Mouse (Mus musculus) limb, embryonic 11.5 days (tissue): ENCODE data around the gene St8sia1. TPM values are rescaled to one million over a fixed set of nuclear protein-coding genes. Genes with fewer than 3 reads are reported as not detected.
A peak's percentile ranks its signal among the peaks of the same experiment; 100 is the strongest.

Experiments
- ATAC-seq: fragments of 200-750 bp; cut with Nextera tagmentation; 2 replicates; pipeline ENCODE4 v1.8.0; 2017; ENCODE audit warnings: low read depth; ENCODE audit not compliant: insufficient number of reproducible peaks, low FRiP score, low TSS enrichment
- DNase-seq: peaks from one replicate; pipeline ENCODE4 v3.0.0-alpha.2; 2015; ENCODE audit warnings: low spot score
- H3K27ac ChIP-seq: fragments of 300-500 bp; sonication (generic); replicated peaks from 2 replicates; pipeline ENCODE4 v1.5.1; 2014; ENCODE audit warnings: low read depth, mild to moderate bottlenecking, low read length
- H3K27me3 ChIP-seq: fragments of 300-500 bp; sonication (generic); 2 replicates; pipeline ENCODE4 v1.6.1; 2014; ENCODE audit warnings: mild to moderate bottlenecking, low read length, mixed read lengths; ENCODE audit not compliant: control insufficient read depth, insufficient read depth
- H3K36me3 ChIP-seq: fragments of 300-500 bp; sonication (generic); 2 replicates; pipeline ENCODE4 v1.6.1; 2014; ENCODE audit warnings: mild to moderate bottlenecking, low read length, moderate library complexity, mixed read lengths; ENCODE audit not compliant: control insufficient read depth, insufficient read depth
- H3K4me1 ChIP-seq: fragments of 300-500 bp; sonication (generic); 2 replicates; pipeline ENCODE4 v1.6.1; 2014; ENCODE audit warnings: low read length, mixed read lengths; ENCODE audit not compliant: control insufficient read depth, insufficient read depth
- H3K4me2 ChIP-seq: fragments of 300-500 bp; sonication (generic); 2 replicates; pipeline ENCODE4 v1.6.1; 2014; ENCODE audit warnings: low read depth, mild to moderate bottlenecking, moderate library complexity; ENCODE audit not compliant: severe bottlenecking
- H3K4me3 ChIP-seq: fragments of 300-500 bp; sonication (generic); 2 replicates; pipeline ENCODE4 v1.5.1; 2014; ENCODE audit warnings: low read depth, low read length
- H3K9ac ChIP-seq: fragments of 300-500 bp; sonication (generic); 2 replicates; pipeline ENCODE4 v1.6.1; 2014; ENCODE audit warnings: mild to moderate bottlenecking, low read length
- H3K9me3 ChIP-seq: fragments of 300-500 bp; sonication (generic); 2 replicates; pipeline ENCODE4 v1.6.1; 2016; ENCODE audit warnings: low read length; ENCODE audit not compliant: control insufficient read depth
- WGBS: fragments of 180-500 bp; shearing (Covaris S2); extraction: QIAGEN DNeasy Blood & Tissue Kit; methylation state at CpG from one replicate; pipeline ENCODE4 v1.1.7; 2014; 5-methylcytosine and 5-hydroxymethylcytosine counted together
- polyA plus RNA-seq: library from polyadenylated mRNA; unstranded; fragments of >200 nt; fragmentation: Nextera tagmentation; extraction: Ambion mirVana; gene quantifications from 2 replicates; pipeline ENCODE4 v1.2.1, GENCODE M21; 2014

Gene St8sia1
- polyA plus RNA-seq, 1 experiment from 2014 or later: 0.67 TPM

DNA sequence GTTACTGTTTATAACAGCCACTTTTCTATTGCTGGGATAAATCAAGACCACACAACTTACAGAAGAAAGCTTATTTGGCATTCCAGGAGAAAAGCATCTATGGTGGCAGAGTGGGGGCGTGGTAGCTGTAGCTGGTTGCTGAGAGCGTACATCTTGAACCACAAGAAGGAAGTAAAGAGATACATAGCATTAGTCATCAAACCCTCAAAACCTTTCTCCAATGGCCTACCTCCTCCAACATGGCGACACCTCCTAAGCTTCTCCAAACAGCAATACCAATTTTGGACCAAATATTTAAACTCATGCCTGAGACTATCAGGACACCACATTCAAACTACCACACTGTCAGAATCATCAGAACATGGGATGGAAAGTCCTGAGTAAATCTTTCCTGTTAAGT lies 102.0 kb downstream of the St8sia1 start:
- H3K27ac ChIP-seq: no peak overlapping the region
- H3K36me3 ChIP-seq: no peaks in the 10 kb centered on the region
- H3K9me3 ChIP-seq: no peaks in the 10 kb centered on the region
- no peak overlapping the region for H3K4me2 ChIP-seq
- ATAC-seq (no peak), DNase-seq (no peak)
- no peak overlapping the region for H3K9ac ChIP-seq
- no peaks in the 10 kb centered on the region for H3K4me1 ChIP-seq
- H3K27me3 ChIP-seq: no peaks in the 10 kb centered on the region
- 97% methylated on average over 3 of the region's 3 CpGs for WGBS
- H3K4me3 ChIP-seq: no peak overlapping the region

DNA sequence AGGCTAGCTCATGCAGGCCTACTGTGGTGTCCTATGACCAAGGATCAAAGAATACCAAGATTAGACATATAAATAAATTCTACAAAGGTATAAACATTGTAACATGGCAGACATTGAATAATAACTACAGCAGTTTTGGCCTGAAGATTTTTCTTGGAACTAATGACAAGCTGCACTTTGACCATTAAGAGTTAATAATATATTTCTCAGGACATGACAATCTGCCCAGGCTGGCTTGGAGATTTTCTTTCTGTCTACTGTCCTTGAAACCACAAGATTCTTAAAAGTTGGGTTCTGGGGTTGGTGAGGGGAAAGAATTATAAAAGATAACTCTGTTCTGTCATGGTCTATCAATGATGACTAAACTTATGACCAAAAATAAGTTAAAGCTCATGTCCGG lies 103.9 kb downstream of the St8sia1 start:
- Histone ChIP-seq H3K27me3 (no peaks in the 10 kb centered on the region), H3K4me1 (no peaks in the 10 kb centered on the region), H3K9me3 (no peaks in the 10 kb centered on the region), H3K27ac (no peak overlapping the region), H3K9ac (no peak overlapping the region), H3K4me3 (no peak overlapping the region), H3K4me2 (no peak overlapping the region), H3K36me3 (no peaks in the 10 kb centered on the region)
- ATAC-seq (no peak), DNase-seq (no peak)
- WGBS: 97% methylated on average over 1 of the region's 1 CpGs

DNA sequence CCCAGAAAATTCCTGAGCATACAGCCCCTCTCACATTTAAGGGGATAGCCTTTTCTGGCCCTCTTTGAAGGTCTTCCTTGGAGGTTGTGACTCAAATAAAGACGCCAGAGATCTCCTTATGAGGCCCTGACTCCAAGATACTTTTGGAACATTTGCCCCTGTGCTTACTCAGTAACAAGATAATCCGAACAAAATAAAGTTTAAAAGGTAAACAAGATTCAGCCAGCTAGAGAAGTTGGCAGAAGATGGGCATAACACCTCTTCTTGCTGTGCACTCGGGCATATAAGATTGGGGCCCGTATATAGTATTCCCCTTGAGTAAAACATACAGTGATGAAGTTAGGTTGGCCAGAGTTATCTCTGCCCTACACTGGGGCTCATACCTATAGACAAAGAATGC lies 104.3 kb downstream of the St8sia1 start:
- H3K27ac ChIP-seq: no peak overlapping the region
- H3K9ac ChIP-seq: no peak overlapping the region
- no peak for DNase-seq
- H3K4me2 ChIP-seq: no peak overlapping the region
- 84% methylated on average over 4 of the region's 4 CpGs for WGBS
- H3K27me3 ChIP-seq: no peaks in the 10 kb centered on the region
- no peak overlapping the region for H3K4me3 ChIP-seq
- H3K9me3 ChIP-seq: no peaks in the 10 kb centered on the region
- no peaks in the 10 kb centered on the region for H3K36me3 ChIP-seq
- no peaks in the 10 kb centered on the region for H3K4me1 ChIP-seq
- ATAC-seq: no peak

DNA sequence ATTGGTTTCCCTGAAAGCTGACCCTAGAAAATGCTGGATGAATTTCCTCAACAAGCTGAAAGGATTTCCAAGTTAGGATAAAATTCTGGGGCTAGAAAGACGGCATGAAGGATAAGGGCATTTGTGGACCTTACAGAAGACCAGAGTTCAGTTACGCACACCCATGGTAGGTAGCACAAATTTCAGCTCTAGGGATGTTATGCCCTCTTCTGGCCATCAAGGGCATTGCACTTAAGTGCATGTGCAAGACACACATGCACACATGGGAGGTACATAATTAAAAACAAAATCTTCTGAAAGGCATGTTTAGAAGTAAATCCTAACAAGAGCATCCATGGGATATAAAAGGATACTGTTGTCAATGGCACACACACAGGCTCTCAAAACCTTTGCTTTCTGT lies 105.3 kb downstream of the St8sia1 start:
- peak; percentile 35 for DNase-seq
- Histone ChIP-seq H3K9ac (no peak overlapping the region), H3K27me3 (no peaks in the 10 kb centered on the region), H3K27ac (no peak overlapping the region), H3K4me1 (no peaks in the 10 kb centered on the region), H3K9me3 (no peaks in the 10 kb centered on the region), H3K4me2 (no peak overlapping the region), H3K4me3 (no peak overlapping the region), H3K36me3 (no peaks in the 10 kb centered on the region)
- ATAC-seq: no peak
- 89% methylated on average over 2 of the region's 2 CpGs for WGBS

DNA sequence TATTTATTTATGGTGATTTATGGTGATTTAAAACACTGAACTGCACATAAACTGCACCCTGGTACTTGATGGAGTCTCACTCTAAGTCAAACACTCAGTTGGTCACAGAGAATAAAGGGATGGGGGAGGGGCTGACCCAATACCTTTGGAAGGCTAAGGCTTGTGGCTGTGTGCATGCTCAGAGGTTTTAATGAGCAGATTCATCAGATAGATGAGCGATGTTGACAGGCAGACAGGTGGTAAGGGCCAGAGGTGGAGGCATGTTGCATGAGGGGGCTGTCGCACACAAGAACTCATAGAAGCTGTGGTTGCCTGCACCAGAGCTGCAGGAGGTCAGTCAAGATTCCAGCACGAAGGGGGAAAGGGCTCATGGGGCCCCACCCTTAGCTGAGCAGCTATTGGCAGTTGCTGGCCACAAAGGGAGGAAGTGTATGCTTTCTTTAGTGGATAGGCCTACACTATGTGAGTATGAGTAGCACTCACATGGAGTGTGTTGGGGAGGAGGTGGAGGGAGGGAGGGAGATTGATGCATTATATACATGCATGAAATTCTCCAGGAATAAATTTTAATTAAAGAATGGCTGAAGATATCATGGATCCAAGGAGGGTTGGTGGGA lies 107.9 kb downstream of the St8sia1 start:
- WGBS: 54% methylated on average over 3 of the region's 3 CpGs
- no peak overlapping the region for H3K4me2 ChIP-seq
- ATAC-seq: no peak

DNA sequence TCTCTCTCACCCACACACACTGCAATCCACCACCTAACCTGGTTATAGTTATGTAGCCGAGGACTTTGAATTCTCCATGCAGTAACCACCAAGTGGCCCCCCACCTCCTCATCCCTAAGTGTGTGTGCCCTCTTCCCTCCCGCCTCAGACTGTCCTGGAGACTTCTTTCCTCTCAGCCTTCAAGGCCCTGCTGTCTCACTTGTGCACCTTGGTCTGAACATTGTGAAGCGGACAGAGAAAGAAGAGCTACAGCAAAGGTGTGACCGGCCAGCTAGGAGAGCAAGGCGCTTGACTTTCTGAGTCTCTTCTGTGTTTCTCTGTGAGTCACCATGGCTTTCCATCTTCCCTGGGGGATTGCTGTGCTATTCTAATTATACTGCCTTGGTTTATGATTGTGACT lies 108.5 kb downstream of the St8sia1 start:
- Histone ChIP-seq H3K4me2 (no peak overlapping the region), H3K9ac (no peak overlapping the region), H3K4me1 (no peaks in the 10 kb centered on the region), H3K27me3 (no peaks in the 10 kb centered on the region), H3K27ac (no peak overlapping the region), H3K4me3 (no peak overlapping the region), H3K36me3 (no peaks in the 10 kb centered on the region), H3K9me3 (no peaks in the 10 kb centered on the region)
- 87% methylated on average over 5 of the region's 5 CpGs for WGBS
- no peak for DNase-seq
- no peak for ATAC-seq

More for the DNA sequence above, 107.9 kb downstream of the St8sia1 start:
- Histone ChIP-seq H3K9me3 (no peaks in the 10 kb centered on the region), H3K4me3 (no peak overlapping the region), H3K9ac (no peak overlapping the region), H3K27ac (no peak overlapping the region), H3K27me3 (no peaks in the 10 kb centered on the region), H3K36me3 (no peaks in the 10 kb centered on the region), H3K4me1 (no peaks in the 10 kb centered on the region)
- no peak for DNase-seq

DNA sequence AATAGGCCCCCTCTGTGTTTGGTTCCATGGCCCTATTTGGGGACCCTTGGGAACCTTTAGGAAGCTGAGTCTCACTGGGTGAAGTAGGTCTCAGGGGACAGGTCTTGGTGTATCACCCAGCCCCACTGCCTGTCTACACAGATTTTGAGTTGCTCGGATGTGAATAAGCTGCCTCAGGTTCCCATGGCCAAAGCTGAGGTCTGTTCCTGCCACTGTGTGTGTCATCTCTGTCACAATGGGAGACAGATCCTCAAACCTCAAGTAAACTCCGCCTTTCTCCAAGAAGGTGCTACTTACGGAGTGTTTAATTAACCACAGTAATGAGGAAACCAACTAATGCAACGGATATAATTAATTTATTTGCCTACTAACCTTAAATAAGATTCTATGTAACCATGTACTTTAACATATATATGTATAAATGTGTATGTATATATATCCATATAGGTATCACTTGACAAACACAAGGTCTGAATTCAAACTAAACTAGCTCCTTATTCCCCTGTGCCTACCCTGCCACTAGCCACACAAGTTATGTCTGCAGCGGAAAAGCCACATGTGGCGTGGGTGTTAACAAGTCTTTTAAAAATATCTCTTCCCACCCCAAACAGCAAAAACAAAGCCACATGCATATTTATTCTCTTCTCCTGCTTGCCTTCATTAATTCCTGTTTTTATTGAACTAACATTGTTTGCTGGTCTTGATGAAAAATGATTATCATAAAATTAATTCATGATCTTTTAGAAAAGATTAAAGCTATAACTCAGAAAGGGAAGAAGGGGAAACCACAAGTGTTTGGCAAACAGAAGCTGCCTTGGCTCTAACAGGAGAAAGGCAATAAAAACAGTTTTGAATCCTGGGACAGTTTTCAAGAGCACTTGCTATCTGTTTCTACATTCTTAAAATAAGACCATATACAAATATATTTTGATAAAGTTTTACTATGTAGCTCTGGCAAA lies 111.6 kb downstream of the St8sia1 start:
- 75% methylated on average over 6 of the region's 6 CpGs for WGBS
- Histone ChIP-seq H3K4me3 (no peak overlapping the region), H3K4me1 (no peaks in the 10 kb centered on the region), H3K36me3 (no peaks in the 10 kb centered on the region), H3K9ac (no peak overlapping the region), H3K9me3 (no peaks in the 10 kb centered on the region), H3K4me2 (no peak overlapping the region), H3K27me3 (no peaks in the 10 kb centered on the region), H3K27ac (no peak overlapping the region)
- ATAC-seq (no peak), DNase-seq (no peak)

DNA sequence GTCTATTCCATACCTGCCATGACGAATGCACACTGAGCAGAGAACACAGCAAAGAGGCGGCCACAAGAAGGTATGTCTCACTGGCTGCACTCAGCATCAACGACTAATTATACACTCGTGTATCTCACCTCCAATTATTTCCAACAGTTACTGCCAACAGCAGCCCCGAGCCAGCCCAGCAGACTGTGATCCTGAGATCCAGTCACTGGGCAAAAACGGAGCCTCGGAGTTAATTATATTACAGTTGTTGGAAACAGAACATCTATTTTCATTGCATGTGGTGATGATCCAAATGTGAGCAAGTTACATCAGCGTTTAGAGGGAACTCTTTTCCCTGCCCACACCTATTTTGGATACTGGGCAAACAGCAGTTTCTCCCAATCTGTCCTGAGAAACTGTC lies 113.8 kb downstream of the St8sia1 start:
- 76% methylated on average over 8 of the region's 8 CpGs for WGBS
- Histone ChIP-seq H3K27me3 (no peaks in the 10 kb centered on the region), H3K4me2 (no peak overlapping the region), H3K9me3 (no peaks in the 10 kb centered on the region), H3K36me3 (no peaks in the 10 kb centered on the region), H3K9ac (no peak overlapping the region), H3K4me3 (no peak overlapping the region), H3K27ac (no peak overlapping the region), H3K4me1 (no peaks in the 10 kb centered on the region)
- no peak for DNase-seq
- ATAC-seq: no peak
